Mouse (Mus musculus) forebrain, postnatal 0 days (tissue): ENCODE measurements at regions not wholly inside any gene's neighbourhood (a gene's known extent, or its start where the extent isn't known, plus 50 kb on each side); places are given as distances from the start of the nearest gene placed in this dataset.

Experiments
- ATAC-seq: fragments of 200-750 bp; cut with Nextera tagmentation; 2 replicates; pipeline ENCODE4 v1.8.0; 2017; ENCODE audit warnings: mild to moderate bottlenecking, moderate library complexity
- DNase-seq: peaks from one replicate; pipeline ENCODE4 v3.0.0-alpha.2; 2015
- H3K27ac ChIP-seq: fragments of 300-500 bp; sonication (generic); 2 replicates; pipeline ENCODE4 v1.5.1; 2014; ENCODE audit warnings: low read depth, mild to moderate bottlenecking, antibody characterized with exemption, low read length, moderate library complexity, mixed read lengths
- H3K27me3 ChIP-seq: fragments of 300-500 bp; sonication (generic); 2 replicates; pipeline ENCODE4 v1.6.1; 2014; ENCODE audit warnings: mild to moderate bottlenecking, low read length, mixed read lengths; ENCODE audit not compliant: insufficient read depth
- H3K36me3 ChIP-seq: fragments of 300-500 bp; sonication (generic); 2 replicates; pipeline ENCODE4 v1.6.1; 2014; ENCODE audit warnings: mild to moderate bottlenecking, moderate library complexity; ENCODE audit not compliant: insufficient read depth
- H3K4me1 ChIP-seq: fragments of 300-500 bp; sonication (generic); 2 replicates; pipeline ENCODE4 v1.6.1; 2014; ENCODE audit warnings: antibody characterized with exemption; ENCODE audit not compliant: insufficient read depth
- H3K4me2 ChIP-seq: fragments of 300-500 bp; sonication (generic); 2 replicates; pipeline ENCODE4 v1.6.1; 2014; ENCODE audit warnings: low read depth, mild to moderate bottlenecking, moderate library complexity
- H3K4me3 ChIP-seq: fragments of 300-500 bp; sonication (generic); 2 replicates; pipeline ENCODE4 v1.5.1; 2014; ENCODE audit warnings: low read depth, low read length, mixed read lengths
- H3K9ac ChIP-seq: fragments of 300-500 bp; sonication (generic); 2 replicates; pipeline ENCODE4 v1.6.1; 2014; ENCODE audit warnings: mild to moderate bottlenecking
- H3K9me3 ChIP-seq: fragments of 300-500 bp; sonication (generic); 2 replicates; pipeline ENCODE4 v1.6.1; 2016; ENCODE audit warnings: low read length
- CTCF ChIP-seq: sonication (generic); IDR thresholded peaks from 2 replicates; pipeline ENCODE4 v1.5.1; 2016; ENCODE audit warnings: antibody characterized with exemption, control low read depth, low read depth
- WGBS: fragments of 180-500 bp; shearing (Covaris S2); extraction: QIAGEN DNeasy Blood & Tissue Kit; methylation state at CpG from one replicate; pipeline ENCODE4 v1.1.7; 2014; 5-methylcytosine and 5-hydroxymethylcytosine counted together

- no peak overlapping the region for H3K4me2 ChIP-seq
- TF ChIP-seq CTCF = no peak
- H3K4me3 ChIP-seq = no peak overlapping the region
- no peaks in the 10 kb centered on the region; the same call in 1 of the 2 replicates for H3K27me3 ChIP-seq
- no peak for ATAC-seq
- H3K4me1 ChIP-seq = no peaks in the 10 kb centered on the region
- no peak for DNase-seq
- no peaks in the 10 kb centered on the region for H3K9me3 ChIP-seq
- no peak overlapping the region for H3K27ac ChIP-seq
- WGBS = 91% methylated on average over 2 of the region's 2 CpGs
- no peaks in the 10 kb centered on the region for H3K36me3 ChIP-seq
- no peak overlapping the region for H3K9ac ChIP-seq
Observed at GRCm38 (mm10) chr14:102477162-102477561, 505.3 kb downstream of the Kctd12 start.

- H3K9ac ChIP-seq = no peak overlapping the region
- TF ChIP-seq CTCF = no peak
- H3K36me3 ChIP-seq = no peaks in the 10 kb centered on the region
- WGBS = 51% methylated on average over 4 of the region's 4 CpGs
- H3K4me3 ChIP-seq = no peak overlapping the region
- ATAC-seq = no peak
- no peaks in the 10 kb centered on the region for H3K4me1 ChIP-seq
- H3K27ac ChIP-seq = no peak overlapping the region
- H3K9me3 ChIP-seq = no peaks in the 10 kb centered on the region
- no peaks in the 10 kb centered on the region for H3K27me3 ChIP-seq
- no peak overlapping the region for H3K4me2 ChIP-seq
- no peak for DNase-seq
Observed at GRCm38 (mm10) chr14:102469326-102469725, 513.1 kb downstream of the Kctd12 start.

GRCm38 (mm10) chr14:102461001-102461400 is 521.4 kb downstream of the Kctd12 start:
- no peaks in the 10 kb centered on the region for H3K9me3 ChIP-seq
- DNase-seq (peak; percentile 19), ATAC-seq (no peak)
- TF ChIP-seq CTCF = no peak
- WGBS = 47% methylated on average over 1 of the region's 1 CpGs
- H3K27ac ChIP-seq = no peak overlapping the region
- no peaks in the 10 kb centered on the region for H3K4me1 ChIP-seq
- H3K9ac ChIP-seq = no peak overlapping the region
- no peaks in the 10 kb centered on the region for H3K36me3 ChIP-seq
- H3K4me2 ChIP-seq = no peak overlapping the region
- no peak overlapping the region for H3K4me3 ChIP-seq
- no peaks in the 10 kb centered on the region for H3K27me3 ChIP-seq

GRCm38 (mm10) chr14:102439738-102440137 is 542.7 kb downstream of the Kctd12 start:
- DNase-seq = peak; percentile 24
- Histone ChIP-seq H3K27me3 (no peaks in the 10 kb centered on the region), H3K27ac (no peak overlapping the region), H3K4me3 (no peak overlapping the region), H3K9ac (no peak overlapping the region), H3K36me3 (no peaks in the 10 kb centered on the region), H3K9me3 (no peaks in the 10 kb centered on the region), H3K4me1 (no peaks in the 10 kb centered on the region), H3K4me2 (no peak overlapping the region)
- 65% methylated on average over 2 of the region's 2 CpGs for WGBS
- peak; percentile 59; the same call in 1 of the 2 replicates for ATAC-seq
- no peak for TF ChIP-seq CTCF

- ATAC-seq (no peak), DNase-seq (no peak)
- Histone ChIP-seq H3K9me3 (no peaks in the 10 kb centered on the region), H3K27me3 (no peaks in the 10 kb centered on the region), H3K4me1 (no peaks in the 10 kb centered on the region), H3K4me2 (no peak overlapping the region), H3K36me3 (no peaks in the 10 kb centered on the region), H3K27ac (no peak overlapping the region), H3K4me3 (no peak overlapping the region), H3K9ac (no peak overlapping the region)
- no peak for TF ChIP-seq CTCF
- WGBS = 78% methylated on average over 4 of the region's 4 CpGs
Observed at GRCm38 (mm10) chr14:102403397-102404115, 578.9 kb downstream of the Kctd12 start.

- Histone ChIP-seq H3K9me3 (no peaks in the 10 kb centered on the region), H3K27ac (no peak overlapping the region), H3K4me3 (no peak overlapping the region), H3K4me1 (no peaks in the 10 kb centered on the region), H3K27me3 (no peaks in the 10 kb centered on the region), H3K36me3 (no peaks in the 10 kb centered on the region), H3K9ac (no peak overlapping the region), H3K4me2 (no peak overlapping the region)
- TF ChIP-seq CTCF = no peak
- ATAC-seq = no peak
- WGBS = 82% methylated on average over 4 of the region's 4 CpGs
- DNase-seq = no peak
Observed at GRCm38 (mm10) chr14:102402061-102402689, 580.3 kb downstream of the Kctd12 start.

GRCm38 (mm10) chr14:102396036-102396734 is 586.3 kb downstream of the Kctd12 start:
- H3K4me3 ChIP-seq = no peak overlapping the region
- H3K4me2 ChIP-seq = no peak overlapping the region
- no peak overlapping the region for H3K27ac ChIP-seq
- DNase-seq (no peak), ATAC-seq (peak; percentile 62)
- TF ChIP-seq CTCF = peak; percentile 48
- no peaks in the 10 kb centered on the region for H3K4me1 ChIP-seq
- H3K9ac ChIP-seq = no peak overlapping the region
- H3K27me3 ChIP-seq = no peaks in the 10 kb centered on the region
- WGBS = 80% methylated on average over 7 of the region's 7 CpGs
- no peaks in the 10 kb centered on the region for H3K36me3 ChIP-seq
- H3K9me3 ChIP-seq = no peaks in the 10 kb centered on the region
